Mouse (Mus musculus): ENCODE data around the gene 2310022B05Rik.

The 2310022B05Rik gene

DNA sequence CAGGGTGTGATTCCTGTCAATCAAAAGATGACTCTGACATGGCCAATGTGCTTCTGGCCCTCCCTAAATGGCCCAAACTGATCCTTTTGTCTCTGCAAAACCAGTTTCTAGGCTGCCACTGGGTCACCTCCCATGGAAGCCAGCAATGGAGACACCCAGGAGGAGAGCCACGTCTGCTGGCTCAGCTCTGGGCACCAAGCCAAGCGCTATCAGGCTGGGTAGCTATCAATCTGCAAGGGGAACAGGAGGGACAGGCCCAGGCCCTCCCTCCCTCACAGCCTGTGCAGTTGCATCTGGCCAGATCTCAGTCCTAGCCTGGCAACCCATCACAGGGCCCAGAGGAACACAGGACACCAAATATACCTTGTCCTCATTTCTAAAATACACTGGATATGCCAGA is 4.8 kb downstream of the 2310022B05Rik start:
- no peak for DNase-seq (ENCODE audit: low spot score)

DNA sequence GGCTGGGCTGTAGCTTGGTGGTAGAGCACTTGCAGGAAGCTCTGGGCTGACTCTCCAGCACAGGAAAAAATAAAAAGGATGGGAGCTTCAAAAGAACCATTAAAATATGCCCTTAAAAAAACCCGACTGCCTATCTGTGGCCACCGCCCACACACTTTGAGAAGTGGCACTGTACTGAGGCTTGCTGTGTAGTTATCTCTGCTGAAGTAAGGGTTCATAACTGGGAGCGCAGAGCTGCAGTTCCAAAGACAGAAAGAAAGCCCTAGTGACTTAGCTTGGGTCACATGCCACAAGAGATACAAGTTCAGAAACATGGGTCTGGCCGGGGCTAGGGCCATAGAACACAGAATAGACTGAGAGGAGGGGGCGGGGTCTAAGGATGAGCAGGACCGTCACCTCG is 5.2 kb downstream of the 2310022B05Rik start:
- no peak for DNase-seq (ENCODE audit: low spot score)

DNA sequence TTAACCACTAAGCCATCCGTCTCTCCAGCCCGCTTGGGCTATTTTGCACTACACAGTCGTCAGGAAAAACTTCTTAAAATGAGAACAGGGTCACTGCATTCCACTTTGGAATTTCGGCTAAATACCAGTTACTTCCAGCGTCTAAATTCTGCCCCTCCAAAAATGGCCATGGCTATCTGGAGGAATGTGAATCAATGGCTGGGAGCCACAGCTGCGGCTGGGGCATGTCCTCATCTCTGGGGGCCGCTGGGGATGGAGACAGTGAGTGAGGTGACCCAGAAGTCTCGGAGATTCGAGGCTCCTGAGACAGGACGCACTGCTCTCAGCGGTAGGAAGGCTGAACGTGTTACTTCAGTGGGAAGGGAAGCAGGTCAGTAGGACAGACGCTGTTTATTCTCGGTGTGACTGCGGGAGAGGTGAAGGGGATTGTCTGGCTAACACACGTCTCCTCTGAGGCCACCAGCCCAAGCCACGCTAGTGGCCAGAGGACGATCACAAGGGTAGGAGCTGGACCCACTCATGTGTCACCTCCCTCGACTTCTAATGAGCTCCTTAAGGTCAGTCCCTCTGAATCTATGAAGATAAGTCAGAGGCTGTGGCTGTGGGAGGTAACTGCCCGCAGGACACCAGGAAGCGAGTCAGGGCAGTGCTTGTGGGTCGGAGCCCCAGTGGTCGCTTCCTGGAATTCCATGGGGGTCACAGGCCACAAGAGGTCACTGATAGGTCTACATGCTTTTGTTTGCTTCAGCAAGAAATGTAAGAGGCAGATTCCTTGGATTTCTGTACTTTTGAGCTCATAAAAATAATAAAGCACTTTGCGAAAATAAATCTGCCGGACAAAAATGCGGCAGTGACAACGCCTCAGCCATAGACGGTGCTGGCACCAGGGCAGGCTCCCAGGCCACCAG is 9.3 kb downstream of the 2310022B05Rik start:
- DNase-seq (ENCODE audit: low spot score) = peak; percentile 61

DNA sequence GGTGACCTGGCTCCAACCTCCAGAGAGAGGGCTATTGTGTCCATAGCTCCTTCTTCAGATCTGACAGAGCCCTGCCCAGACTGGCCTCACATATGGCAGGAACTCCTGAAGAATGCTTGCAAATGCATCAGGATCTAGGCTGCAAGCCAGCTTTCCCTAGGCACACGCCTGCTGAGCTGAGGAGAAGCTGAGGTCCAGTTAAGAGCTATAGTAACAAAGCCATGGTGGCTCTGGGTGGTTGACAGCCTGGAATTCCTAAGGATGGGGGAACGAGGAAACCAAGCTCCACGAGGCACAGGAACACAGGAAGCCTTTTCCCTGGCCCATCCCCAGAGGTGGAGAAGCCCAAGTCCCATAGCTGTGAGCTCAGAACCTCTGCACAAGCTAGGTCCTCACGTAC is 10.6 kb downstream of the 2310022B05Rik start:
- DNase-seq (ENCODE audit: low spot score) = peak; percentile 35

DNA sequence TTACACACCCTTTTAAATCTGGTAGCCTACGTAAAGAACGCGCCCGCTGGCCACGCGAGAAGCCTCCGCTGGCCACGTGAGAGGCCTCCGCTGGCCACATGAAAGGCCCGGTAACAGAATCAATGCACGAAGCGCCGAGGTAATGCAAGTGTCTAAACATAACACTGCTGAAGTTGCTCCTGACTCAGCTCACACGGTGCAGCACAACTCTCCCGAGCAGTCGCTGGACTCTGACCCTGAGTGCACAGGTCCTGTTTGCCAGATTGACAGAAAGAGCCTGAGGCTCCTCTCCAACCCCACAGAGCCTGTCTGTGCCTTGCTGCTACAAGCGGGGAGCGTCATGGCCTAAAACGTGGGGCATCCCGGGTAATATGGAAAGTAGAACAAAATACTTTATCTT is 11.4 kb downstream of the 2310022B05Rik start:
- DNase-seq (ENCODE audit: low spot score) = no peak

DNA sequence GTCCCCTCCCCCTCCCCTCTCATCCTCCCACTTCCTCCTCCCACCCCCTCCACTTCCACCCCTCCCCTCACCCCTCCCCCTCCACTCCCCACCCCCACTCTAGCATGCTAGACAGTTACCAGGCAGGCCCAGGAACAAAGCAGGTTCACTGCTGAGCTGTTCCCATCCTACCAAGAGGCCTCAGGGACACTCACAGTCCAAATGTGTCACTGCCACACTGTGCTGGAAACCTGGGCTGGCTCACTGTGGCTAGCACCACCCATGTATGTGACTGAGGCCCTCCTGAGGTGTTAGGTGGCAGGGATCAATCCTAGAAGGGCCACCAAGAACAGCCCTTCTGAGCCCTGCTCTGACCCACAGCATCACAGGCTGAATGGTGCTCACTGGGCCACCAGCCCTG is 14.9 kb downstream of the 2310022B05Rik start:
- no peak for DNase-seq (ENCODE audit: low spot score)

DNA sequence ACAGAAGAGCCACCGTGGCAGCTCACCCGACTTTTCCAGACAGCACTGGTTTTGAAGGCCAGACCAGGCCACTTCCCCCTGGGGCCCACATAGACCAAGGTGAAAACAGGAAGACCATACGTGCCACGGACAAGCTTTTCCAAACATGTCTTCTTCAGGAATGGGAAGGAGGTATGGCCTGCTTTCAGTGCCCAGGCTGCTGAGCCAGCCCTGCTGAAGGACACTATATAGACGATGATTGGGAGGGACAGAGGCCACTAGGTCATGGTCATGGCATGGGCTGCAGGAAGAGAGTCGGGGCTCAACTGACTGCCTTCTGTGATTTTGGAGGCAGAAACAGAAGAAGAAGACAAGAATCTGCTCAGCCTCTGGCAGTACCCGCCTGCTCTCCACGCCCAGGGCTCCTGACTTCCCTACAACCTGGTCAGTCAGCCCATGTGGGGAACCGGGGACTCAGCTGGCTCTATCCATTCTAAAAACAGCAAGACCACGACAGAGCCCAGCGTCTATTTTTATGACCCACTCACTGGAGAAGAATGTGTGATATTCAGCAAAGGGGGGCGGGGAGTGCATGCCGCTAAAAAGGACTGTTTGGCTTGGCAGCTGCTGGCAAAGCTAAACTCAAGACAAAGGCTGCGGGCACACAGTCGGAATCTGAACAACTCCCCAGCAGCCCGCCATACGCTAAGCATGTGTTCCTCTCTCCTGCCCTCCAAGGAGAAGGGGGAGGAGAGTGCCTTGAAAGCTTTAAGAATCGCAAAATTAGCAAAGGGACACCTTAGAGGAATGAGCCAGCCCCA is 19.4 kb downstream of the 2310022B05Rik start:
- no peak for DNase-seq (ENCODE audit: low spot score)

DNA sequence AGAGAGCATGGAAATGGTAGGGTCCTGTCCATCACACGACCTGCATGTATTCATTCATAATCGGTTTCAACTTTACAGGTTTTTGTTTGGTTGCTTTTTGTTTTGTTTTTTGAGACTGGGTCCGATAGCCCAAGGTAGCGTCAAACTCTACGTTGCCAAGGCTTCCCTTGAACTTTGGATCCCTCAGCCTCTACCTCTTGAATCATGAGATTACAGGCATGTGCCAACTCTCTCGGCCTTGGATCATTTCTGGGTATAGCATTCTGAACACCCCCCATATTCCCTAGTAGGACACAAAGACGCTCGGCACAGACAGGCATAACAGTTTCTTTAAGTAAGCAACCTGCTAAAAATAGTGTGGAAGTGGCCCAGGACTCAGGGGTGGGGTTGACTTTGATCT is 21.6 kb downstream of the 2310022B05Rik start:
- no peak for DNase-seq (ENCODE audit: low spot score)

DNA sequence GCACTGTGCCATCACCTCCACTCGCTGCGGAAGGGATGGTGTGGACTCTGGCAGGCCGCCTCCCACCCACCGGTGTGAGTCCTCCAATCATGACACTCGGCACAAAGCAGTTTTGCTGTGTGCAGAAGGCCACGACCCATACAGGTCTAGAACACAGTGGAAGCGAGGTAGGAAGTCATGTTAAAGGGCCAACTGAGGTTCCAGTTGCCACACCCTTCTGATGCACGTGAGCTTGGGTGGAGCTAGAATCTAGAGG is 28.0 kb downstream of the 2310022B05Rik start:
- DNase-seq (ENCODE audit: low spot score) = no peak

DNA sequence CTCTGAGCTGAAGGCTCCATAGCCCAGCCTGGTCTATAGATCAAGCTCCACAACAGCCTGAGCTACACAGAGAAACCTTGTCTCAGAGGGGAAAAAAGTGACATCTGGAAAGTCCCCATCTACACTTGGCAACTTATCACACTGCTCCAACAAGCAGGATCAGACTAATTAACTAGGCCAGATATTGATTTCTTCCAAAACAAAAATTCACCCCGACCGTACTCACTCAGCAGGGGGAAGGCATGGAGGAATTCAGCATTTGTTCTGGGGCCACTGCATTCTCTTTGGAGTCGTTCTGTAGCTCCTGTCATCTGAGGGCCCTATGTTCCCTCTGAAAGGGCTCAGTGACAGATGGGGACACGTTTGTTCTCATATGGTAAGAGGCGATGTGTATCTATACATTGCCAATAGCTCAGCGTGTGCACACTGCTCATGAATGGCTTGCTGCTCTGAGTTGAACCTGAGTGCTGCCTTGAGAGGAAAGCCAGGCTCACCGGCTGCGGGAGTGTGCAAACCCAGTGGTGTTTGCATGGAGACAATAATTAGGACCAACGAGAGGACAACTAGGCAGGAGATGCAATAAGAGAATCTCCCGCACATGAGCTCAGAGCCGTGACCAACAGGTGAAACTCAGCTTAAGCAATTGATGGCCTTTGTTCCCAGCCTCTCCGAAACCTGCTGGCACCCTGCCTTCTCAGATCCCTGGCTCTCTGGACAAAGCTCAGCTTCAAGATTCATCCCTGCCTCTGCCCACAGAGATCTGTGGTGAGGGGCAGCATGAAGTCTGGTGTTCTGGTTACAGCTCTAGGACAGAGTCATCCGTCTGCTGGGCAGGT is 28.5 kb downstream of the 2310022B05Rik start:
- DNase-seq (ENCODE audit: low spot score) = no peak

DNA sequence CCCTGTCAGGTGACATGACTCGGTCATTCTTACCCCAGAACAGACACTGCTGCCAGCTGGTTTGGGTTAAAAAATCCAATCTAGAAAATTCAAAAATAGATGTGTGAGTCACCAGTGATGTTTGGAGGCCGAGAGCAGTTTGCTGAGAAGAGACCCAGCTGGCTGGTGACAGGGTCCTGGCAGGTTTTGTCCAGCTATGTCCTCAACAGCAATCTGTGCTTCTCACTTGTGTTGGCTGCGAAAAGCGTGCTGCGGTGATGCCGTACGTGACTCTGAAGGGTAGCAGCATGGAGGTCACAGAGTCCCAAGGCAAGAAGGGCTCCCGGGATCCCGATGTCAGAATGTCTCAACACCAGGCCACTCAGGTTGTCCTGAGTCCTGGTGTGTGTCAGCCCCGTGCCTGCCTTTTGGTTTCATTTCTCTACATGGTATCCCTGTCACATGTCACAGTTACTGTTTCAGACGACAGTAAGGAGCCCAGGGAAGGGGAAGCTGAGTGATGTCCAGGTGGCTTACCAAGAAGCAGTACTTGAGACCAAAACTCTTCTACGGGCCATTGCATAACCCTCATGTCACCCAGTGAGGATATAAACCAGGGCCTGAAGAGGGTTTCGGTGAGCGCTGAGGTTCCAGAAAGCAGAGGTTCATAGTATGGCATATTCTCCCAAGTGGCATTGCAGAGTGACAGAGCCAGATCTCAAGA is 30.0 kb downstream of the 2310022B05Rik start:
- DNase-seq (ENCODE audit: low spot score) = no peak

DNA sequence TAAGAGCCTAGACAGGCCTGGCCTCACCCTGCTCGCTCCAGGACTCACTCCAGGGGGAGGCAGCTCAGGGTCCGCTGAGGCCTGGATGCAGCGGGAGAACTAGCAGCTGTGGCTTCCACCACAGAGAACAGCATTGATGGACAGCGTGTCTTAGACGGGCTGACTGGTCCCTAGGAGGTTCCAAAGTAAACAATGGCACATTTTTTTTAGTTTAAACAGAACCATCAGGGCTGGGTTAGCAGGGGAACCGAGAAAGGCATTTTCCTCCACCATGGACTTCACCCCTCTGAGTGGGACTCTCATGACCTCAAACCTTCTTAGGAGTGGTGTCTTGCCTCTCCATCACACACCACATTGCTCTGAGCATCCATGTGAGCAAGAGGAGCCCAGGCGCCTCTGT is 31.2 kb downstream of the 2310022B05Rik start:
- no peak for DNase-seq (ENCODE audit: low spot score)

DNA sequence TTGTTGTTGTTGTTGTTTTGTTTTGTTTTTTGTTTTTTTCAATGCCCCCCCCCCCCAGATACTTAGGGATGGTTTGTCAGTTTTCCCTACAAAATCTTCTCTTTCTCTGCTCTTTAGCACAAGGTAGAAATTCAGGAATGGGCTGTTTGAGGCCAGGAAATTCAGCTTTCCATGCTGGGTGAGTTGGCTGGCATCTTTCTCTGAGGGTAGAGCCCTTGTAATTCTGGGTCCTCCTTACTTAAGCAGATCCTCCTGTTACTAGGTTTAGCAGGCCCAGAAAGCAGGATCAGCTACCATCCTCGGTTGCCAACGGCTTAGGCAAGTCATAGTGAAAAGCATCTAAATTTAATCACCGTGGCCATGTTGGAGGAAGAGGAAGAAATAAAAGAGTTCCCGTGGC is 32.3 kb downstream of the 2310022B05Rik start:
- DNase-seq (ENCODE audit: low spot score) = no peak

DNA sequence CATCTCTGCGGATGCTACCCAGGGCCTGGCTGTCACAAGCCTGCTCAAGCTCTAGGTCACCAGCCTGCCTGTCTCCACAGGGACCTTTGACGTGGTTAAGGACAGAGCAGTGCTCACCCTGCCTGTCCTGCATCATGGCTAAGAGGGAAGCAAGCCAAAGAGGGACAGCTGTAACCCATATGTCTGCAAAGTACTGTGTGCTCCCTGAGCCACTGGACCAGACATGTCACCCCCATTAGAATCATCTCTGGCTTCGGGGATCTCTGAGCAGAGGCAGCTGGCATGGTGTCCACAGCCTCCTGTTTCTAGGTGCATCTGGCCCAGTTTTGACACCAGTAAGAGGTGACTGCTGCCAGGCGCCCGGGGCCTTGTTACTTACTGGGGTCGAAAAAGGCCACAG is 32.7 kb downstream of the 2310022B05Rik start:
- DNase-seq (ENCODE audit: low spot score) = no peak

DNA sequence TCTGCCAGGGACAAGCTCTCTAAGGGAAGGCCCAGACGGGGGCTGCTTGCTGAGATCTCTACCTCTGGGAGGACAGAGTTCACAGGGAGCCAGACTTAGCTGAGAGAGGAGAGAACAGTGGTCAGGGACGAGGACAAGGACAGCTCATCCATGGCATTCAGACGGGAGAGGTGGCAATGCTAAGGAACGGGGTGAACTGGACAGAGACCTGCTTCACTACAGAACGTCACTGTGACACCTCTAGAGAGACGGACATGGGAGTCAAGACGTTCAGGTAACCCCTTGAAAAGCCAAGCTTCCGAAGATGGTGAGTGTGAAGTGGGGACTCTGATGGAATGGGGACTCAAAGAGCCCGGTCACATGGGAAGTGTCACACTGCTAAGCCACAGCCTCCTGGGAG is 36.9 kb downstream of the 2310022B05Rik start:
- no peak for DNase-seq (ENCODE audit: low spot score)

DNA sequence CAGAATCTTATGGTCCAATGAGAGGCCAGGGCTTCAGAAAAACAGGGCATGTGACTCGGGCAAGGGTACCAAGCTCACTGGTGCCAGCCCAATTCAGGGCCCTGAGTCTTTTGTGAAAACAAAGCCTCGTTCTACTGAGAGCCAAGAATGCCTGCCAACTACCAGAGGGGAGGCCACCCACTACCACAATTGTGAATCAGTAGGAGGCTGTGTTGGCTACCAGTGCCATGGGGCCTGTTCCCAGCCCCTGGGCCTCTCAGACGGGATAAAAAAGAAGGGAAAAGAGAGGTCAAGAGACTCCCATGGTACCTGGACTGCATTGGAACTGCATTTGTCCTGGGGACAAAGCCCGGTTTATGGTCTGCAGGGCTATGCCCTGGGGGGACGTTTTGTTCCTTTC is 41.9 kb downstream of the 2310022B05Rik start:
- no peak for DNase-seq (ENCODE audit: low spot score)

DNA sequence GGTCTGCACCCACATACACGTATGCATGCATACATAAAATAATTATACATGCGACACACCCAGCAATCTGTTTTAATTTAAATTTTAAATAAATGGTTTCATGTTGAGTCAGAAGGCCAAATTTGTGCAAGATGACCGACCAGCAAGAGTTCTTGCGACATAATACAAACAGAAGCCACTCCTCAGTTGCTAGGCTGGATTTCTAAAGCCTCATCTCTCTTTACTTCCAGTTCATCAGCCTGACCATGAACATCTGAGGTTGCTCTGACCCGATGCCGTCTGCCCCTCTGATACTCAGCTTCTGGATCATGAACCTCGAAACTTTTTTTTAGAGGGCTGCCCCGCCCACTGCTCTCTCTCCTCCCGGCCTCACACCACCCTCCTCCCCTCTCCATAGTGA is 44.9 kb downstream of the 2310022B05Rik start:
- no peak for DNase-seq (ENCODE audit: low spot score)

DNA sequence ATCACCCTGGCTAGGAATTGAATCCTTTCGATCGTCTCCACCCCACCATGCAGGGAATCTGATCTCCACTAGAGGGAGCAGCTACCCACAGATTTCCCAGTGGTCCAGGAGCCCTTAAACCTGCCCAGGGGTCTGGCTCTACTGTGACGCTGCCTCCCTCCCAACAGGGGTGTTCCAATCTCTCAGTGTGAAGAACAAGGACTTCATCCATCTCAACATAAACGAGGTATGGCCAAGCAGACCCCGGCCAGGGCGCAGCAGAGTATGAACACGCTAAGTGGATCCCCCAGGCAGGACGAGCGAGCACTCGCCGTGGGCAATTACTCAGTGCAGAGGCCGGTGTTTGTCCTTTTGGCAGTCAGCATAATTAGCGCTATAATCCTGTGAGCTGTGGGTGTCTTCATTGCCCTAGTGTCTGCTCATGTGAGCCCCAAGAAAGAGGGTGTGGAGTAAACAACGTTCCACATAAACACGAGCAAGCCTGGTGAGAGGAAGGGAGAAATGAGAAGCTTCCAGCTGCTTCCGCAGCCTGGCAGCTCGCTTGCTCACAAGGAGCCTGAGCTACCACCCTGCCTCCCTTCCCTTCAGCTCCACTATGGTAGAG is 45.8 kb downstream of the 2310022B05Rik start:
- DNase-seq (ENCODE audit: low spot score) = peak; percentile 80

DNA sequence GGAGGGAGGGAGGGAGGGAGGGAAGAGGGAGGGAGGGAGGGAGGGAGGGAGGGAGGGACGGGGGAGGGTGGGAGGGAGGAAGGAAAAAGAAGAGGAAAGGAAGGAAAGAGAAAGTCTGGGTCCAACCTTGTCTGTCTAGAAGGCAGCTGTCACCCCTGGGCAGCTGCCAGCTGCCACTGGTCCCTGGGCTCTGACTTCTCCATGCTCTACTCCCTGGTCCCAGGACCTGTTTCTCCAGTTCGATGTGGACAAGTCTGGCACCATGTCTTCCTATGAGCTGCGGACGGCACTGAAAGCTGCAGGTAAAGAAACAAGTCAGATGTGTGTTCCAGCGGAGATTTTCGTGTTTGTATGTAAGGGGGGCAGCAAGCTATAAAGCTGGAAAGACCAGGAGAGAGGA is 48.8 kb downstream of the 2310022B05Rik start:
- DNase-seq (ENCODE audit: low spot score) = no peak

DNA sequence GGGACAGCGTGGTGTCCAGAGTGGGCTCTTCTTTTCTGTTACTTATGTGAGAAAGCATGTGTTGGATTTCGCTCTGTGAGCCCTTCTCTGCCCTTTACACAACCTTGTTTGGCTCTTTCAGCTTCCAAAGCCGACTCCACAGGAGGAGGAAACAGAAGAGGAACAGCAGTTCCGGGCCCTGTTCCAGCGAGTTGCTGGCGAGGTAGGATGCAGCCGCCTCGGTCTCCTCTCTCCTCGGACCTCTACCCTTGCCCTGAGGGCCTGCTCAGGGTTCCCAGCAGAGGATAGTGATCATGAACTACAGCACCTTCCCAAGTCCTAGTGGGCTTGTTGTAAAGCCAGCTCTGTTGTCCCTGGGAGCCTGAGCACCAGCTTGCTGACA is 54.2 kb downstream of the 2310022B05Rik start:
- DNase-seq (ENCODE audit: low spot score) = no peak

DNA sequence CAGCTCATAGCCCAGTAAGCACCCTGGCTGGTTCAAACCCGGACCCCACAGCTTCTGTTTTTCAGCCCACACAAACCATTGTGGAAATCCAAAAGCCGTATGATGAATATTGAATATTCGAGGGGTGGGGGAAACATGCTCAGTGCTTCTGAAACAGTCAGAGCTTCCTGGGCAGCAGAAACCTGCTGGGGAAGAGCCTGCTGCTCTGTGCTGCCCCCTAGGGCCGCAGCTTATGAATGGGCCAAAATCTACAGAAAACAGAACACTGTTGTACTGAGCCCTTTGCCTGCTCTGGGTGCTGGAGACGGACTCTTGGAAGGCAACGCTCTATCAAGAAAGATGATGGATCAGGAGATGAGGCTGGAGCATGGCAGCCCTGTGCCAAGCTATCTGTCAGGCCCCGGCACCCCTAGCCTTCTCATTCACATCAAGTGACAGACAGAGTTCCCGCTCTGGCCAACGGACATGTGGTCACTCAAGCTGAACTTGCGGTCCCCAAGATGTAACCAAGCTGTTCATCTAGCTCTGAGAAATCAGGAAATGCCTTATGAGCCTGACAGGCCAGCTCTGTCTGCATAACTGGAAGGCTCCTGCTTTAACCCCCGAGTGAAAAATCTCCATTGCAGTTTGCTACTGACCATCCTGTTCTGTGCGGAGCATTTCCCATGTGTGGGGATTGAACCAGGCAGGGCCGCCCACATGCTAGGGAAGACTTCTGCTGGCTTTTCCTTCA is 54.8 kb downstream of the 2310022B05Rik start:
- peak; percentile 18 for DNase-seq (ENCODE audit: low spot score)

Measured in embryo, embryonic 10 days (tissue).